Mouse (Mus musculus) kidney, postnatal 25 days (tissue): ENCODE data around the gene Ppp1r14d.
A peak's percentile ranks its signal among the peaks of the same experiment; 100 is the strongest.

Experiments used
- DNase-seq, 2 experiments: peaks; one replicate each; pipeline ENCODE4 v3.0.0; 2021; ENCODE audit warnings: mixed read lengths in 2 of 2

Ppp1r14d gene

DNA sequence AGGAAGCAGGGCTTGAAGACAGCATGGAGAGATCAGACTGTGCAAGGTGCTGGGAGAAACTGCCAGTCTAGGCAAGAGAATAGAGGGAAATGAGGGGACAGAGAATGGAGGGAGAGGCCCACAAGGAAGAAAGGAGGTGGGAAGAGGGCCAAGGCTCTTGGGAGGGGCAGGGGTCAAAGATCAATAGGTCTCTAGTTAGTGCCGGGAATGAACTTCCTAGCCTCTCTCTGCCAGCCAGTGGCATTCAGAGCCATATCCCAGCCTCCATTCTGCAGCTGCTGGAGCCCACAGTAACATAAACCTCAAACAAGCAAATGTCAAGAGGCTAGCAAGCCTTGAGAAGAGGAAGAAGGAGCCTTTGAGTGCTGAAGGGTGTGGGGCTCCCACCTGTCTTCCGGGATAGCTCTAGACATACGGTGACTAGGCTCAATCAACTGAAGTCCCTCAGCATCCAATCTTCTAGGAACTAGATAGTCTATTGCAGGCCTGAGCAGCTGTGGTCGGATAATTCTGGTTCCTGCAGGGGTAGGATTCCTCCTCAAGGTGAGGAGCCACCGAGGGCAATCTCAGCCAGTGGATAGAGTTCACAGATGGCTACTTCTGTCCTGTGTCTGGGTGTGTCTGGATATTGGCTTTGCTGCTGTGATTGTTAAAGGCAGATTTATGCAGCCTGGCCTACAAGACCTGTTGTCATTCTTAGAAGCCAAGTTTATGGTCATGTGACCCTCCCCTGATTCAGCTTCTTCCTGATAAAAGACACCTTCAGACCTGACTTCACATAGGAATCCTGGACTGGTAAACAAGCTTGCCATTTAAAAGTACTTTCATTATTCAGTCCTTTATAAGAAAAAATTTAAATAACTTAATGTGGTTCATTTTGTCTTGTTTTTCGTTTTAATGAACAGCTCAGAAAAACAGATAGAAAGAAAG is at the start of gene Ppp1r14d:
TSS of gene Ppp1r14d (minus strand) at position 132 of the 930 bp plus-strand sequence.
- DNase-seq: peak; percentile 60 to 71

GRCm38 (mm10) chr2:119277810-119278209 is 48.1 kb upstream of the Ppp1r14d start:
- no peak for DNase-seq

- DNase-seq: no peak
These were observed 47.2 kb upstream of the Ppp1r14d start for GRCm38 (mm10) chr2:119276926-119277325.

DNA sequence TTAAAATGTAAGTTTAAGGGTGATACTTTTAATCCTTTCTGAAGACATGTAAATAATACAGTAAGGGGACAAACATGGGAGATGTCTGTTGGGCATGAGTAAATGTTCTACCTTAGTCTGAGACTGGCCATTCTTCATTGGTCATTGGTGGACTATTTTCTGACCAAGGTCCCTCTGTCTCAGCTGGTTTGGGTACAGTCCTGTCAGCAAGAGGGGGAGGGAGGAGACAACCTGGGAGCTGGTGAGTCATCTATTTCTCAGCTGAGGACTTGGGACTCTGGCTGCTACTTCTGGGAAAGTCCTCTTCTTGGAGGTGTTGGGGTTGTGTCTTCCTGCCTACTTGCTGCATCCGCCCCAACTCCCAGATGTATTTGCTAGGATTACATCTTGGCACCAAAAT is 44.4 kb upstream of the Ppp1r14d start:
- DNase-seq: peak; percentile 43 to 78

DNA sequence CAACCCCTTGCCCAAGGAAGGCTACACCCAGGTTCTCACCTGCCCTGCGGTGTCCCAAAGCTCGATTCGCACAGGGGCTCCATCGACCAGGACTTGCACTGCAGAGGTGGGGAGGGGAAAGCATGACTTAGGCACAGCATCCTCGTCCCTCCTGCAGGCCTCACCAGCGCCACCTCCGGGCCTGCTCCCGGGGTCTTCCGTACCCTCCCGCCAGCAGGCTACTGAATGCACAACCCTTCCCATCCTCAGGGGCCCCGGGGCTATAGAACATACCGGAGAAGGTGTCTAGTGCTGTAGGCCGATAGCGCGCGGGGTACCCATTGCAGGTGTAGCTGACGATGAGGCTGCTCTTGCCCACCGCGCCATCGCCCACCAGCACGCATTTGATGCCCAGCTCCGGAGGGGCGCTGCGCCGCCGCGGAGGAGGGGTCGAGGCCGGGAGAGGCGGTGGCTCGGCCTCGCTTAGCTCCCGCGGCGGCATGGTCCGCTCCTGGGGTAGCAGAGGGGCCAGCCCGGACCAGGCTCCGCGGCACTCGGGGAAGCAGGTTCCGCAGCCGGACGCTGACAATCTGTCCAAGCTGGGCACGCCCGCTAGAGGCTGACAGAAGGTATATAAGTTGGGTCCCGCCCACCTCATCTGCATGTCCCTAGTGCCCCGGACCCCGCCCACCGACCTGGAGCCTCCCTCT is 41.1 kb upstream of the Ppp1r14d start, which contains the start of gene Rhov:
TSS of gene Rhov (minus strand) at position 630 of the 689 bp plus-strand sequence.
- DNase-seq: peak; percentile 85

GRCm38 (mm10) chr2:119270286-119270642 is 40.6 kb upstream of the Ppp1r14d start:
- peak in 1 of 2 experiments; percentile 44 for DNase-seq

GRCm38 (mm10) chr2:119263813-119264212 is 34.1 kb upstream of the Ppp1r14d start:
- DNase-seq: no peak

DNA sequence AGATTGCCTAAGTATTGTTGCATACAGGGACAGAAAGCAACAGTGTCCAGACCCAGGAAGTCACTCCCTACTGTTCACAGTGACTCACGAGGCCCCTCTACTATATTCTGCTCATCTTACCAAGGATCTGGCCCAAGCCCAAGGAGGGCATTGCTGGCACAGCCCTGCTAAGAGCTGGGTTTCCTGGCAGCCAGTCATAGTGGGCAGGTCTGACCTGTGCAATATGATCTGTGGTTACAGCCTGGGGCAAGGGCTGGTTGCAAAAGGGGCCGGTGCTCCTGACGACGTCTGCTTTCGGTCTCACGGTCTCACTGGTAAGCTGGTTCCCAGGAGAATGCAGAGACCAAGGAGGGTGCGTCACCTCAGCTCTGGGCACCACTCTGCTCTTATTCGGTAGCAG is 33.3 kb upstream of the Ppp1r14d start:
- peak; percentile 85 to 91 for DNase-seq

DNA sequence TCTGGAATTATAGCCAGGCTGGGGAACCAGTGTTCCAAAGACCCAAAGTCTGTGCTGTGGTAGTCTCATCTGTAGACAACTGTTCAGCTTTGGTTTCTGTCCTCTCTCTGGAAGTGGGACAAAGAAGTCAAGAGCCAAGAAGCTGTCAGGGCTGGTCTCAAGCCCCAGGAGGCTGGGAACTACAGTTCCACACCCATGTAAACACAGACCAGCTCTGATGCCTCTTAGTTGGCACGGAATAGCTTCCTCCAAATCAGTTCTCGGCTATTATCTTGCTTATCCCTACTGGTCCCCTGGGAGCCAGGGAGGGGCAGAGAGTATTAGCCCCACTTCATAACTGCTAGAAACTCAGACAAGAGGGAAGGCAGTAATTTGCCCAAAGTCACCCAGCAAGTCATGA is 31.6 kb upstream of the Ppp1r14d start:
- DNase-seq: no peak

DNA sequence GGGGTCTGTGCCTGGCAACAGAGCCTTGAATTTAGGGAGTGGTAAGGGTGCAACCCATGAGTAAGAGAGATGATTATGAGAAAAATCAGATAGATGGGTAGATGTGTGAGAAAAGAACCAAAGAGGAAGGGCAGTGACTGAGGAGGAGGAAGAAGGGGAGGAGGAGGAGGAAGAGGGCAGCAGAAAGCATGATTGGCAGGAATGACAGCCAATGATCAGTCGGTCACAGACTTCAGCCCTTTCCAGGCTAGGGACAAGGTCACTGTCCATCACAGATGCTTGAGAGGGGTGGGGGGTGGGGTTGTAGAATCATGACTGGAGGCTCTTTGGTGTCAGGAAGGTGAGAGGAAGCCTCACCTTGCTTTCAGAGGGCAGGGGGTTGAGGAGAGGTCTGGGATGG is 30.8 kb upstream of the Ppp1r14d start:
- DNase-seq: no peak

DNA sequence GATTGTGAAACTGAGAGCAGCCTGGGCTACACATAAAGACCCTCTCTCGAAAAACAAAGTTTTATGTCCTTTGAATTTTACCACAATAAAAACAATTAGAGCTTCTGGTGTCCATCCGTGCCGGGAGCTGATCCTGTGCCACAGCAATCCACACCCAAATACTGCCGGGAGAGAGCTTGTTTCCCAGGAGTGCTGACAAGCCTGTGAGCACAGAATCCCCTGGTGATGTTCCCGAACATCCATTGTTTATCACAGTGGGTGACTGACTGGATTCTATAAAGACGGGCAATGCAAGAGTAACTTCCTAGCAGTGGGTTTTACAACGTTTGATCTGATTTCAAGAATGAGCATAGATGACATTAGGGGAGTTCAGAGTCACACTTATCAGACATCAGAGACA is 25.3 kb upstream of the Ppp1r14d start:
- DNase-seq: no peak

- DNase-seq: peak; percentile 90 to 92
These were observed 21.2 kb upstream of the Ppp1r14d start for GRCm38 (mm10) chr2:119250826-119251478.

DNA sequence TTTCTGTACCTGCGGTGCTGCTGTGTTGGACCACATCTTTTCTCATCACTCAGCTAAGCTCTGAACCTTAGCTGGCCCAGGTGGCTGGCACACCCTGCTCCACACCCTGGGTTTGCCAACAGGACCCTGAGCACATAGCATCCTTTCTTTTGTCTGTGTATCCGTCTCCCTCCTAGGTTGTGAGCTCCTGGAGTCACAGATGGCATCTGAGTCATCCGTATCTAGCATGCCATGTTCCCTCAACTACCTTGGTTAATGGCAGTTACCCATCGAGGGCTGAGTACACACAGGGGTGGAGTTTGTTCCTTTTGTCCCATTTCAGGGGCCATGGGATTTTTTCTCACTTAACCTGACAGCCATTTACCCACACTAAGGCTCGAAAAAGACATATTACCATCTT is 20.7 kb upstream of the Ppp1r14d start:
- no peak for DNase-seq

GRCm38 (mm10) chr2:119249592-119250061 is 19.9 kb upstream of the Ppp1r14d start:
- peak; percentile 43 to 70 for DNase-seq

- DNase-seq: no peak
These were observed 18.2 kb upstream of the Ppp1r14d start for GRCm38 (mm10) chr2:119247904-119248303.

DNA sequence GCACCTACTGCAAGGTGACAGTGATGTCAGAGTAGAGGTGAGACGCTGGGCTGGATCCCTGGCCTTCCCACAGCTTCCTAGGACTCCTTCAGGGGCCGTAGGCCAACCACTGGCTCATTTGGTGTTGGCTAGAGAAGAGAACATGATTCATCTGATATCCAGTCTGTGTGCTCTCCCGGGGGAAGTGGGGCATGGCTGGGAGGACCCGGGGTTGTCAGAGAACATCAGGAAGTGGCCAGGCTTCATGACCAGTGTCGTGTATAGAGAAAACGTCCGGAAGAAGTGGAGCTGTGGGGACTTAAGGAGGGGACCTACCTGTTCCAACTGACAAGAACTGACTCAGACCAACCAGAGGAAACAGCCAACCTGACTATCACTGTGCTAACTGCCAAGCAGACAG is 15.5 kb upstream of the Ppp1r14d start:
- DNase-seq: no peak

GRCm38 (mm10) chr2:119242548-119242947 is 12.8 kb upstream of the Ppp1r14d start:
- DNase-seq: peak; percentile 59 to 88

- no peak for DNase-seq
These were observed 11.1 kb upstream of the Ppp1r14d start for GRCm38 (mm10) chr2:119240819-119241186.

- peak in 1 of 2 experiments; percentile 58 for DNase-seq
These were observed 10.5 kb upstream of the Ppp1r14d start for GRCm38 (mm10) chr2:119240075-119240818.

DNA sequence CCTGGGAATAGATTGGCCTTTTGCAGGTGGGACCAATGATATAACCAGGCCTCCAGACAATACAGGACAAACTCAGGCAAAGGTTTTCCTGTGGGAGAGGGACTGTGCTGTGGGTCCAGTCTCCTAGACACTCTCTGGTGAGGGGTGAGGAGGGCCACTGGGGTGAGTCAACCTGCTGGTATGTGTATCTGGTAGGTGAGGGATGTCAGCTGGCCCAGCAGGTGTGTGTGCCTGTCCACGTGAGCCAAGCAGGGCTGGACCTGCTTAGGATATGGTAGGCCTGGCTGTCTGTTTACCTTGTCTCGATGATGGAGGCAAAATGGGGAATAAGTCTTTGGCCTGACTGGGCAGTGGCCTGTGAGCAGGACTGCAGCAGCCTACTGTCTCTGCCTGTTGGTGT is 9.0 kb upstream of the Ppp1r14d start:
- peak; percentile 33 to 83 for DNase-seq

DNA sequence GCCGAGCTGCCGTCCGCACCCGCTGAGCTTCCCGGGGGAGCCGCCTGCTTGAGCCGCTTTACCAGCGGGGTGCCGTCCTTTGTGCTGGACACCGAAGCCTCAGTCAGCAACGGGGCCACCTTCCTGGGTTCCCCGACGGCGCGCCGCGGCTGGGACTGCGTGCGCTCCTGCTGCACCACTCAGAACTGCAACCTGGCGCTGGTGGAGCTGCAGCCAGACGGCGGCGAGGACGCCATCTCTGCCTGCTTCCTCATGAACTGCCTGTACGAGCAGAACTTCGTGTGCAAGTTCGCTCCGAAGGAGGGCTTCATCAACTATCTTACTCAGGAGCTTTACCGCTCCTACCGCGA is 8.1 kb upstream of the Ppp1r14d start:
- DNase-seq: peak in 1 of 2 experiments; percentile 38

DNA sequence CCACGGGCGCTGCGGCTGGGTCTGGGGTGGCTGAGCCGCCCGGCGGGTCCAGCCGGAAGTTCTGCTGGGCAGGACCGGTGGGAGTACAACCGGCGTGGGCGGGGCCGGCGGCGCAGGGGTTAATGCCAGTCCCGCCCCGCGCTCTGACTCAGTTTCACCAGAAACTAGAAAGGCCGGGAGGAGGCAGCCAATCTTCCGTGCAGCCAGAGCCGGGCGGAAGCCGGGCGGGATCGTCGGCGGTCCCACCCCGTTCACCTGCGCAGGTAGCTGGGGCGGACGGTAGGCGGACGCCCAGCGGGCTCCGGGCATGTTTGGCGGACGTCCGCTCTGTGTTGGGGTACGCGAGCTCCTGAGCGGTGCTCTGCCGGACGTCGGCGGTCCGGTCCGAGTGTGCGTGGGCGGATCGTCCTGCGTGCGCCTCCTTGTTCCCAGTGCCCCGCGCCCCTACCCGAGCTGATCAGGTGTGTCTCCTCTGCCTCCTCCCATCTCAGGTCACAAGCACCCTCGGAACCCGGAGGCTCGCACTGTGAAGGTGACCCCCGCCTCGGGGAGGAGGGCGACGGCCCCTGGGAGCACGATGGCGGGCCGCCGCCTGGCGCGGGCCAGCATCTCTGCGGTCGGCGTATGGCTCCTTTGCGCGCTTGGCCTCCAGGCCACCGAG is 7.6 kb upstream of the Ppp1r14d start, which contains the start of gene Spint1:
TSS of gene Spint1 (plus strand) at position 153 of the 661 bp plus-strand sequence.
- peak; percentile 77 to 91 for DNase-seq
